Mouse (Mus musculus) right cerebral cortex, adult 18-20 months (tissue): ENCODE data around the gene Nfic.

Experiments
- DNase-seq: peaks from one replicate; pipeline ENCODE4 v3.0.0; 2022; ENCODE audit warnings: mixed read lengths

Nfic gene

DNA sequence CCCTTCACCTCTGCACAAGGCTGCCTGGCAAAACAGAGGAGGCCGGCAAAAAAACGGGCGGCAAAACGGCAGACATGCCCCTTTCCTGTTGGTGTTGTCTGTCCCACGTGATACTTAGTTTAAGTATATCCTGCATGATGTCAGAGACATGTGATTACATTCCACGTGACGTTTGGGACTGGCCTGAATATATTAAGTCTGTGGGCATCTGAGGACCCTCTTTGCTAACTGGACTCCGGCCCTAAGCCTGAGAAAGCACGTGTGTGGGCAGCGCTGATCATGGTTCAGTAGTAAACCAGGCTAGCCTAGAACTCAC, 54.3 kb downstream of the Nfic start:
- DNase-seq = no peak

DNA sequence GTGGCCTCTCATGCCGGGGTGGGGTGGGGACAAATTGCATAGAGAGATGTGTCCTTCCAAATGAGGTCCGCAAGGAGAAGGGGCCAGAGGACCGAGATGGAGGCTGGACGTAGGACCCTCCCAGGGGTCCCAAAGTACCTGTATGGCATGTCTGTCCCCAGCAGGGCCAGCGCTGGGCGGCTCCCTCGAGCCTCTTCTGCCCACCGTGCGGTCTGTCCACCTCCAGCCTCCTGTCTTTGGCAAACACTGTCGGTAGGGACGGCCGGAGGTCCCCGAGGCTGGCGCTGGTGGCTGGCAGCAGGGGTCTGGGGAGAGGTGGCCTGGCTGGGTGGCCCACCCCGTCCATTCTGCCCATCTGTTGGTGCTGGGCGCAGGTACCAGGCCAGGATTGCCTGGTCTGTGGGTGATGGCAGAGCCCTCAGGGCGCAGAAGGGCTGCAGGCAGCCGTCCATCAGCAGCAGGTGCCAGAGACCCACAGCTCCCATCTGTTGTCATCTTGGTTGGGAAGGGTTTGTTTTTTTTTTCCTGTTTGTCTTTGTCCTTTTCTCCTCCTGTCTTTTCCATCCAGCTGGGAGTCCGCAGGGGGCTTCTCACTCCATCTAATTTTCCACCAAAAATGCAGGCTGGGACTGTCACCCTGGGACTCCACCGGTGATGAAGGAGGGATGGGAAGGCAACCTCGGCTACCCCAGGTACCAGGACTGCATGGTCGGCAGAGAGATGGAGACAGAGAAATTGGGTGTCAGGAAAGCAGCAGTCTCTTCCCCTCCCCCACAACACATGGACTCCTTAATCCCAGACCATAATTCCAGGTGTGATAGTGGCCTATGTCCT, 54.8 kb downstream of the Nfic start:
- no peak for DNase-seq

DNA sequence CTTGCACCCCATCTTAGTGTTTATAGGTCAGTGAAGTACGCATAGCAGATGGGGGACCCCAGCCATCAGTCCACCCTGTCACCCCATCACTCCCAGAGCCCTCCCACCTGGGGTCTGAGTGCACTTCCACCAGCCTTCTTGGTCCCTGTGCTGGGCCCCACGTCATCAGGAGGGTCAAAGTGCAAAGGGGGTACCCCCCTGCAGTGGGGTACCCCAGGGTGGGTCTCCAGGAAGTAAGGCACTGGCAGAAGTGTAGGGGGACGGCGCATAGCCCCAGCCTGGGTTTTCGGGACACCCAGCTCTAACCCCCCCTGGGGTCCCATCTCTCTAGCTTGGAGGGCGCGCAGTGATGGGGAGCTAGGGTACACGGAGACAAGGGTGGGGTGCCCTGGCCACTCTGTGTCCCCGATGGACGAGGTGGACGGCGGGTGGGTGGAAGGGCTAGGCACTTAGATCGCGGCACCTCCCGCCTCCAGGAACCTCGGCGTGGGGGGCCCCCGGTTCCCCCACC, 55.6 kb downstream of the Nfic start:
- no peak for DNase-seq

- DNase-seq = no peak
Observed at GRCm38 (mm10) chr10:81399296-81399695, 56.1 kb downstream of the Nfic start.

GRCm38 (mm10) chr10:81396749-81397148, 58.7 kb downstream of the Nfic start:
- no peak for DNase-seq

DNA sequence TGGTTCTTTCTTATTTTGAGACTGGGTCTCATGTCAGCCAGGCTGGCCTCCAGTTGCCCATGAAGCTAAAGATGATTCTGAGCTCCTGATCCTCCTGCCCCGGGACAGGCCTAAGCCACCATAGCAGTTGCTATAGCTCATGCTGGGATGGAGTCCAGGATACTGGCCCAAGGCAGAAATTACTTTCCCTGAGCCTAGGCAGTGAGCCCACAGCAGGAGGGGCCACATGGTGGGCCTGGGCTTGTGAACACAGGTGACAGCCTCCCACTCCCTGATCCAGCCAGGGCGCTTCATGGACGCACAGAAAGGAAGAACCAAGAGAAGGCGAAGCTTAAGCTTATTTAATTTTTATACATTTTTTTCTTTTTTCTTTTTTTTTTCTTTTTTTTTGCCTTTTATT, 59.6 kb downstream of the Nfic start:
- no peak for DNase-seq

- DNase-seq = no peak
Observed at GRCm38 (mm10) chr10:81395127-81395526, 60.3 kb downstream of the Nfic start.

- no peak for DNase-seq
Observed at GRCm38 (mm10) chr10:81393456-81394063, 61.9 kb downstream of the Nfic start.

DNA sequence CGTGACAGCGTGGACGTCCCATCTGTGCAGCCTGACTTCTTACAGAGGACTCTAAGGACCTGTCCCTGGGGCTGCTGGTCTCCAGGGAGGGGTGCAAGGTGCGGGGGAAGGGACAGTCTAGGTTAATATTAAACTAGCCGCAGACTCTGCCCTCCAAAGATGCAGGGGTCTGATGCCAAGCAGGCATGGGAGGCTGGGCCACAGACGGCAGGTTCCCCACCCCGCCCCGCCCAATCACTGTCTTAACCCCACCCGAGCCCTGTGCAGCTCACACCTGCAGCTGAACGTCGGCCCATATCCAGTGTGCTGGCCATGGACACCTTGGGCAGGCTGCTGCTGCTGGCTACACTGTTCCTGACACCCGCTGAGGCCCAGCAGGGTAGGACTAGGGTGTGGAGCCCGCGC, 62.7 kb downstream of the Nfic start, which contains the start of gene Smim24:
Gene Smim24 (plus strand): TSS at position 271 of the 405 bp plus-strand sequence.
- DNase-seq = no peak

- DNase-seq = no peak
Observed at GRCm38 (mm10) chr10:81392270-81392669, 63.2 kb downstream of the Nfic start.

- DNase-seq = no peak
Observed at GRCm38 (mm10) chr10:81390678-81390965, 64.8 kb downstream of the Nfic start.

DNA sequence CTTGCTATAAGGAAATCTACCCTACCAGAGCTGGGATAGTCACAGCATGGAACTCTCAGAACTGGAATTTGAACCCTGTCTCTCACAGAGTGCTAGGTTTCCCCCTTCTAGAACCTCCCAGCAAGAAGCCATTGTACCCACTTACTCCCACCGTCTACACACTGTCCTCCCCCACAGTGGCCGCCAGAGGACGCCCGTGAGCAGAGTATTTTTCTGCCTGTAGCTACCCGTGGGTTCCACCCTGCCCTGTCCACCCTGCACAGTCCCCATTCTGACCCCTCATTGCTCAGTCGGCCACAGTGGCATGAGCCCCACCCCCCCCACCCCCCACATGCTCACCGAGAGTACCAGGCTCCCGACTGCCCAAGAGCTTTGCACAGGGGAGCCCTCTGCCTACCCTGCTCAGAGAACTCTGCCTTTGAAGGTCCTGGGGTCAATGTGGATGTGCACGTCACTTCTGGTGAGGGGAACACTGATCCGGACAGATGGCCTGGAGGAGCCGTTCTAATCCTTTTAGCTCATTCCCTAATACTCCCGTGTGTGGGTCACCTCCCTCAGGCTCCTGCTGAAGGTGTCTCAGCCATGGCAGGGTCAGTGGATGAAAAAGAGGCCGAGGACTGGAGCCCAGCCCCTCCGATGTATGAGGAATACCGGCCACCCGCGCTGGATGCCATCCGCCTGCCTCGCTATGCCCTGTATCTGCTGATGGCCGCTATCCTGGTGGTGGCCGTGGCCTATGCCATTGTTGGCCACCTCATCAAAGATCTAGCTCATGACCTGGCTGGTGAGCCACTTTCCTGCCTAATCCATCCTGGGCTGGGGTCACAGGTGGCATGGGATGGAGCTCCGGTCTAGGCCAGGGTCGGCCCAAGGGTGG, 65.4 kb downstream of the Nfic start:
- DNase-seq = no peak

DNA sequence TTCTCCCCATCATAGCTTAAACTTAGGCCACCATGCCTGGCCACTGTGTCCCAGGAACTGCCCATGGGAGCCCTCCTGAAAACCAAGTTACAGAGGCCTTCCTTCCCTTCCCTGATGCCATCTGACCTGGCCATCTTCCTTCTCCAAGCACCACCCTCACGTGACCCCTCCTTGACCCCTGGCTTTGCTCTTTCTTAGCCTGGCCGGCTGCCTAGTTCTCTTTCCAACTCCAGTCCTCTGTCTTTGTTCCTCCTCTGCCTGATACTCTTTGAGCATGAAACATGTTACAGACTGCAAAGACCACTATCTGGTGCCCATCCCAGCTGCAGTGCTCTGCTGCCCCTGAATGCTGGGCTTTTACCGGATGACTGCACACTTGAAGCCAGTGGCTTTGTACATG, 66.1 kb downstream of the Nfic start:
- DNase-seq = no peak

- DNase-seq = no peak
Observed at GRCm38 (mm10) chr10:81388505-81389055, 66.9 kb downstream of the Nfic start, which contains the start of gene Gm48552. Gene Gm48552, plus strand, starts transcription at chr10:81389005.

DNA sequence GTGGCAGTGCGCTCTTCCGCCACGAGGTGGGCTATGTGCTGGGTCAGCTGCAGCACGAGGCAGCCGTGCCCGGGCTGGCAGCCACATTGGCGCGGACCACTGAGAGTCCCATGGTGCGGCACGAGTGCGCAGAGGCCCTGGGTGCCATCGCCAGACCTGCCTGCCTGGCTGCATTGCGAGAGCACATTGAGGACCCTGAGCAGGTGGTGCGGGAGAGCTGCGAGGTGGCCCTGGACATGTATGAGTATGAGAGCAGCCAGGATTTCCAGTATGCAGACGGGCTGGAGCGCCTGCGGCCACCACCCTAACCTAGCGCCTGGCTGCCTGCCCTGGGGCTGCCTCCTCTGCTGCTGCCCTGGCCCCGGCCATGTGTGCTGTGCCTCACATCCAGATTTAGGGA, 67.7 kb downstream of the Nfic start:
- no peak for DNase-seq

DNA sequence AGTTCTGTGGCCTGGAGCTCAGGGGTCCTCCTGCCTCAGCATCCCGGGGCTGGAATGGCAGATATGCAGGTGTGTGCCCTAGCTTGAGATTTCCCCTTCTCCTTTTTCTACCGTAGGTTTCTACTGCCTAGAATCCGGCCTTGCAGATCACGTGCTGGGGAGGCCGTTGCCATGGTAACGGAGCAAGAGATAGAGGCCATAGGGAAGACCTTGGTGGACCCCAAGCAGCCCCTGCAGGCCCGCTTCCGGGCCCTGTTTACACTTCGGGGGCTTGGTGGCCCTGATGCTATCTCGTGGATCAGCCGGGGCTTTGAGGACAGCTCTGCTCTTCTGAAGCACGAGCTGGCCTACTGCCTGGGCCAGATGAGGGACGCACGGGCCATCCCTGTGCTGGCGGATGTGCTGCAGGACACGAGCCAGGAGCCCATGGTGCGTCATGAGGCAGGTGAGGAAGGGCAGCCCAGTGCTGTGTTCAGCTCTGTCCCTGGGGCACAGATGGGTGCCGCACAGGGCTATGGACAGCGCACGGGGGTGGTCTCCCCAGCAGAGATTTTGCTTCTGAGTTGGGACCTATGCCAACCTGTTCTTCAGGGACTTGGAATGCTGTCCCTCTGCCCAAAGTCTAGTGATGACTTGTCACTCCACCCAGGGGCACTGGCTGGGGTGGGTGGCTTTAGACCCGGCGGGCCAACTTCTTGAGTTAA, 69.7 kb downstream of the Nfic start:
- DNase-seq = no peak

DNA sequence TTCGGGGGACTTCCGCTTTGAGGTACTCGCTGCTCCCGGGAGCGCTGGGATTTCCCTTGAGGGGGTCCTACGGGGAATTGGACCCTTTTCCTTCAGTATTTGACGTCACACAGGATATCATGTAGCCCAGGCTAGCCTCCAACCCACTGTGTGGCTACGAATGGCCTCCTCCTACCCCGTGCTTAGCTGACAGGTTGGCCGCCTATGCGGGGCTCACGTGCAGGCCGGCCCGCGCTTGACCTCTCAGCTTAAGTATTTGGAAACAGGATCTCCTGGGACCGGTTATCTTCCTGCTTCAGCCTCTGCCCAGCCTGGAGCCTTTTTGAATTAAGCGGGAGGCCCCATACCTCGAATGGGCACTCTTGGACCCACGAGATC, 70.8 kb downstream of the Nfic start:
- no peak for DNase-seq

DNA sequence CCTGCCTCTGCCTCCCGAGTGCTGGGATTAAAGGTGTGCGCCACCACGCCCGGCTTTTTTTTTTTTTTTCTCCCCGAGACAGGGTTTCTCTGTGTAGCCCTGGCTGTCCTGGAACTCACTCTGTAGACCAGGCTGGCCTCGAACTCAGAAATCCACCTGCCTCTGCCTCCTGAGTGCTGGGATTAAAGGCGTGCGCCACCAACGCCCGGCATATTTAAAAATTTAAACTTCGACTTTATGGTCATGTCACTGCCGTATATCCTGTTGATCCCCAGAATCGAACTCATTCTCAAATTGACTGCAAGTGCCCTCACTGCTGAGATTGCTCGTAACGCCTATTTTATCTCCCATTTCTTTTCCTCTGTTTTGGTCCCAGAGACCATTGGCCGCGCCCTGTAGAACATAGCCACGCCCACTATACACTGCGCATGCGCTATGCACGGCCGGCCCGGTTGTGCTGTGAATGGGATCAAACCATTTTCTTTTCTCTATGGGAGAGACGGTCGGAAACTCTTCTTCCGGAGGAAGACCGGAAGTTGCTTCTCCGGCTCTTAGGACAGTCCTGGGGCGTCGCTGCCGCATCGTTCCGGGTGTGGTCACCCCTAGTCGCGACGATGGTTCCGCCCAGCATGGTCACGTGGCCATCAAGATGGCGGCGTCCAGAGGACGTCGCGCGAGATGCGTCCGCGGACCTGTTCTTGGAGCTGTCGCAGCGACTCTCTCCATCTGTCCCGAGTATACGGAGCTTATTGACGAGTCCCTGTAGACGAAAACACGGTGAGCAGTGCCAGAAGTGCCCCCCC, 71.4 kb downstream of the Nfic start, which contains the start of the genes Dohh and Gm48551:
Gene Dohh (plus strand): TSS at position 627 of the 803 bp plus-strand sequence.
Gene Gm48551 (plus strand): TSS at position 665 of the 803 bp plus-strand sequence.
- peak; percentile 98 for DNase-seq

DNA sequence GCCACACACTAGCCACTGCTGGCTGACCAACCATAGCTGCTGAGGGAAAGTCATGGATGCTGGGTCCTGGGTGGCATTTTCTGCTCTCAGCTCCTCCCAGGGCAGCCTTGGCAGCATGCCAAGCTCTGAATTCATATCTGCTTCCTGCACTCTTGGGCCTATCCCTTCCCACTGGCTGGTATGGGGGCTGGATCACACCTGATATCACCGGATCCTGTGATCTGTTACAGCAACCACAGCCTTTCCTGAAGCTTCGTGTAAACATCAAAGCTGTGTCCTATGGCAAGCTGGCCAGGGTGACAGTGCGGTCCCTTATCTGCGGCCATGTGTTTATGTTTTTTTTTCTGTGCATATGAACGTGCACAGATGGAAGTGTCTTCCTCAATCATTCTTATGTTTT, 73.4 kb downstream of the Nfic start:
- no peak for DNase-seq

- DNase-seq = no peak
Observed at GRCm38 (mm10) chr10:81379809-81380378, 75.5 kb downstream of the Nfic start.

DNA sequence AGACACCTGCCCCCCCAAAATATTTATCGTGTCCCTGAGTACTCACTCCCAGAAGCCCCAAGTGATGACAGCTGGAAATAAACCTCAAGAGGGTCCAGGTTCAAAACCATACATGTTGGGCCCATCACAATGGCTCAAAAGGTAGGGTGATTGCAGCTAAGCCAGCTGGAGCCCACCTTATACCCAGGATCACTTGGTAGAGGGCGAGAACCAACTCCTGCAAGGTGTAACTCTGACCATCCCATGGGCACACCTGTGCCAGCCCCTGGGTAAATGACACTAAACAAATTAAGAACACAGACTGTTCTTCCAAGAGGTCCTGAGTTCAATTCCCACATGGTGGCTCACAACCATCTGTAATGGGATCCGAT, 76.3 kb downstream of the Nfic start:
- no peak for DNase-seq
